Mouse (Mus musculus) forebrain, embryonic 13.5 days (tissue): ENCODE measurements at regions not wholly inside any gene's neighbourhood (a gene's known extent, or its start where the extent isn't known, plus 50 kb on each side); places are given as distances from the start of the nearest gene placed in this dataset.

Experiments
- ATAC-seq: fragments of 200-750 bp; cut with Nextera tagmentation; 2 replicates; pipeline ENCODE4 v1.8.0; 2017
- H3K27ac ChIP-seq: fragments of 300-500 bp; sonication (generic); 2 replicates; pipeline ENCODE4 v1.5.1; 2015; ENCODE audit warnings: inconsistent platforms, mild to moderate bottlenecking, moderate library complexity
- H3K27me3 ChIP-seq: fragments of 300-500 bp; sonication (generic); 2 replicates; pipeline ENCODE4 v1.6.1; 2015; ENCODE audit warnings: mild to moderate bottlenecking, inconsistent platforms
- H3K36me3 ChIP-seq: fragments of 300-500 bp; sonication (generic); 2 replicates; pipeline ENCODE4 v1.6.1; 2015; ENCODE audit warnings: mild to moderate bottlenecking, inconsistent platforms; ENCODE audit not compliant: poor library complexity, severe bottlenecking
- H3K4me1 ChIP-seq: fragments of 300-500 bp; sonication (generic); 2 replicates; pipeline ENCODE4 v1.6.1; 2015; ENCODE audit warnings: inconsistent platforms
- H3K4me2 ChIP-seq: fragments of 300-500 bp; sonication (generic); 2 replicates; pipeline ENCODE4 v1.6.1; 2015; ENCODE audit warnings: inconsistent platforms, mild to moderate bottlenecking, moderate library complexity
- H3K4me3 ChIP-seq: fragments of 300-500 bp; sonication (generic); 2 replicates; pipeline ENCODE4 v1.5.1; 2015; ENCODE audit warnings: mild to moderate bottlenecking, inconsistent platforms
- H3K9ac ChIP-seq: fragments of 300-500 bp; sonication (generic); 2 replicates; pipeline ENCODE4 v1.6.1; 2015; ENCODE audit warnings: mild to moderate bottlenecking, inconsistent platforms
- H3K9me3 ChIP-seq: fragments of 300-500 bp; sonication (generic); replicated peaks from 2 replicates; pipeline ENCODE4 v1.6.1; 2016; ENCODE audit warnings: inconsistent platforms
- WGBS: fragments of 180-500 bp; shearing (Covaris S2); methylation state at CpG from one replicate; pipeline ENCODE4 v1.1.7; 2015; 5-methylcytosine and 5-hydroxymethylcytosine counted together

- WGBS, result 84% methylated on average over 5 of the region's 5 CpGs
- Histone ChIP-seq H3K9ac (no peak overlapping the region), H3K4me1 (no peaks in the 10 kb centered on the region), H3K27ac (no peak overlapping the region), H3K4me2 (no peak overlapping the region), H3K9me3 (no peaks in the 10 kb centered on the region), H3K4me3 (no peak overlapping the region), H3K27me3 (no peaks in the 10 kb centered on the region), H3K36me3 (no peaks in the 10 kb centered on the region)
- ATAC-seq, result no peak
Measured at GRCm38 (mm10) chr1:65981665-65982064, 55.3 kb downstream of the Crygf start.

- 64% methylated on average over 3 of the region's 3 CpGs for WGBS
- Histone ChIP-seq H3K27ac (no peak overlapping the region), H3K27me3 (no peaks in the 10 kb centered on the region), H3K4me1 (0 out of 2 replicates have a peak, but pooled peaks cover 4% of the 10 kb centered on the region), H3K9ac (no peak overlapping the region), H3K9me3 (no peaks in the 10 kb centered on the region), H3K4me2 (no peak overlapping the region), H3K4me3 (no peak overlapping the region), H3K36me3 (no peaks in the 10 kb centered on the region)
- ATAC-seq, result no peak
Measured at GRCm38 (mm10) chr1:66000398-66000797, 74.1 kb downstream of the Crygf start.

- Histone ChIP-seq H3K9me3 (no peaks in the 10 kb centered on the region), H3K4me2 (0 out of 2 replicates have a peak overlapping the region, but pooled peaks have one; percentile 1), H3K4me1 (0 out of 2 replicates have a peak, but pooled peaks cover 4% of the 10 kb centered on the region), H3K4me3 (no peak overlapping the region), H3K27ac (no peak overlapping the region), H3K36me3 (no peaks in the 10 kb centered on the region), H3K9ac (no peak overlapping the region), H3K27me3 (no peaks in the 10 kb centered on the region)
- ATAC-seq, result peak; percentile 80
- WGBS, result 39% methylated on average over 17 of the region's 17 CpGs
Measured at GRCm38 (mm10) chr1:66003897-66004660, 77.8 kb downstream of the Crygf start.
